ENCODE assay signal across 31 mouse cellular contexts in the genomic region with DNA sequence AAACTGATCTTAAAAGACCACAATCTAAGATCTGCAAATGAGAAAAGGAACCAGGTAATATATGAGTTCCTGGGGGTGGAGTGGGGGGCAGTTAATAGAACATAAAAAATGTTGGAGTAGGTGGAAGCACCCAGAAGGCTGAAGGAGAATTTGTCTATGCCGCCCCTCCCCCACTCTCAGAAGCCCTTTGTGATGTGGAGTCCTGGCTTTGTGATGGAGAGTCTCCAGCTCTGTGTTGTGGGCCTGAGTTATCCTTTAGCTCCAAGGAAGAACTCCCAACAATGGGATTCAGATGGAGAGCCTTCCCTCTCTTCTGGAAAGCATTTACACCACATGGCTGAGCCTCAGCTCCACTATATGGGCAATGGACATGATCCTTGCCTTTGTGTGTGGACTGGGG. TPM values are rescaled to one million over a fixed set of nuclear protein-coding genes. Genes with fewer than 3 reads are reported as not detected.
"Had no signal": no experiment of that assay in that cellular context is flagged by ENCODE, and none has a peak within 500 bp of the region (broad histone marks: within the 10 kb centered on the region; RNA-seq: fewer than 3 reads in every experiment).

A gene (plus strand): TSS at position 216 of the 400 bp plus-strand sequence.

- H3K4me2 ChIP-seq: heart, embryonic 12.5 days; hindbrain, embryonic 12.5 days; hindbrain, embryonic 14.5 days; intestine, embryonic 15.5 days; limb, embryonic 12.5 days; liver, embryonic 11.5 days; liver, embryonic 13.5 days had no signal

- ATAC-seq: hindbrain, embryonic 16.5 days; inflammation-experienced regulatory T-cells, adult 6 months; intestine, embryonic 15.5 days; intestine, postnatal 0 days had no signal

- H3K4me1 ChIP-seq: heart, embryonic 12.5 days; hindbrain, embryonic 10.5 days; hindbrain, embryonic 12.5 days; intestine, embryonic 15.5 days; limb, embryonic 10.5 days; limb, embryonic 12.5 days; liver, embryonic 13.5 days had no signal

- H3K27me3 ChIP-seq: heart, embryonic 12.5 days; hindbrain, embryonic 12.5 days; intestine, embryonic 15.5 days; limb, embryonic 12.5 days; liver, embryonic 13.5 days had no signal

- H3K36me3 ChIP-seq: heart, embryonic 12.5 days; hindbrain, embryonic 10.5 days; hindbrain, embryonic 12.5 days; intestine, embryonic 15.5 days; limb, embryonic 10.5 days; limb, embryonic 12.5 days; liver, embryonic 13.5 days had no signal

- H3K4me3 ChIP-seq: gastrocnemius, adult 2 months; heart, adult 2 months; heart, embryonic 12.5 days; hindbrain, embryonic 10.5 days; hindbrain, embryonic 12.5 days; intestine, embryonic 15.5 days; layer of hippocampus, adult 2 months; left cerebral cortex, adult 2 months; limb, embryonic 10.5 days; limb, embryonic 12.5 days; liver, embryonic 13.5 days had no signal

- H3K27ac ChIP-seq: gastrocnemius, adult 2 months; heart, adult 2 months; hindbrain, embryonic 10.5 days; hindbrain, embryonic 12.5 days; hindbrain, embryonic 14.5 days; intestine, embryonic 15.5 days; layer of hippocampus, adult 2 months; left cerebral cortex, adult 2 months; limb, embryonic 10.5 days; limb, embryonic 12.5 days; liver, embryonic 13.5 days had no signal

- H3K9ac ChIP-seq: heart, embryonic 12.5 days; hindbrain, embryonic 12.5 days; hindbrain, embryonic 14.5 days; intestine, embryonic 15.5 days; limb, embryonic 12.5 days; liver, embryonic 13.5 days had no signal

- DNase-seq: gastrocnemius, adult 2 months; gastrocnemius, postnatal 10 days; gastrocnemius, postnatal 25 days; heart, adult 2 months; heart, postnatal 10 days; heart, postnatal 4 days; kidney, adult 18-20 months; kidney, adult 8-10 months; kidney, postnatal 10 days; kidney, postnatal 25 days; kidney, postnatal 4 days; liver; liver, embryonic 13.5 days had no signal

- H3K9me3 ChIP-seq: heart, embryonic 12.5 days; hindbrain, embryonic 10.5 days; hindbrain, embryonic 12.5 days; intestine, embryonic 15.5 days; limb, embryonic 10.5 days; limb, embryonic 12.5 days; liver, embryonic 13.5 days had no signal

RNA-seq across cellular contexts. Expression of the gene that starts here (rescaled TPM):
- polyA plus RNA-seq: heart, adult 2 months; heart, embryonic 12.5 days; heart, embryonic 14.5 days; heart, embryonic 16.5 days; hindbrain, embryonic 10.5 days; hindbrain, embryonic 12.5 days; hindbrain, embryonic 14.5 days; hindbrain, embryonic 16.5 days; inflammation-experienced regulatory T-cells, adult 6 months; intestine, embryonic 15.5 days; intestine, postnatal 0 days; kidney, embryonic 14.5 days; kidney, embryonic 16.5 days; limb, embryonic 10.5 days; limb, embryonic 12.5 days; limb, embryonic 14.5 days; liver, embryonic 11.5 days; liver, embryonic 13.5 days had no signal
